Mouse (Mus musculus): ENCODE measurements around the gene Ralgps2.

DNA sequence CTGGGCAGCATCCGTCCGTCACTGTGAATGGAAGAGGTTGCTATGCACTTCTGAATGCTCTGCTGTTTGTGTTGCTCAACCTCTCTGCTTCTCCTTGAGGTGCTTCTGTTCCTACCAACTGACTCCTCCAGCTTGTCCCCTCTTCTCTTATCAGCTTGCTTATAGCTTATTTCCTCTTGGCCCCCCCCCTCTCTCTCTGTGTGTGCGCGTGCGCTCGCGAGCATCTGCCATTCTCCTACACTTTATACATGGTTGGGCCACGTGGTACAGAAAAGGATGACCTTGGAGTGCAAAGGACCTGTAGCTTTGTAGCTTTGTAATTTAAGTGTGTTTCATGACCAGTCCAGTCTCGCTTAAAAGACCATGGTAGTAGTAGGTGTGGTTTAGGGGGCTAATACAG, 42.5 kb upstream of the Ralgps2 start:
- no peak for TF ChIP-seq POLR2A (IDR thresholded peaks at IDR 0.05; ENCODE audit: borderline replicate concordance, insufficient read depth, low read length)
- TF ChIP-seq CTCF (IDR thresholded peaks at IDR 0.05; ENCODE audit: borderline replicate concordance, insufficient read depth, low read depth, low read length) = no peak
